Comparison of ENCODE assay signal across 8 mouse cellular contexts in the genomic region with DNA sequence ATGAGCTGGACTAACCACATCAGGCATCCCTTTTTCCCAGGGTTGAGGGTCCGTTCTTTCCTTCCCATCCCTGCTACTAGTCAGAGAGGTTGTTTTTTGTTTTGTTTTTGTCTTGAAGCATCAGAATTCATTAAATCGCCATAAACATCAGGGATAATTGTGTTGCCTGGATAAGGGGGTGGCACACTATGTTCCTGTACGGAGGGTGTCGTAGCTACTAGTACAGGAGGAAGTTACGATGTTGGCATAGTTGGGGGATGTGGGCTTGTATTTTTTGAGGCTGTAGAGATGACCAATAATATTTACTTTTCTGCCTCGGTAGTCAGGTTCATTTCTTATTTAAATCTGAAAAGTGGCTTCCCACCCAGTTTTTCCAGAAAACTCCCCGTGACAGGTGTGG. TPM values are rescaled to one million over a fixed set of nuclear protein-coding genes. Genes with fewer than 3 reads are reported as not detected.
DNase-seq lines count a peak whose midpoint lies in the region; ATAC-seq lines count a peak whose summit lies in the region.

No protein-coding gene starts in this region.

- H3K27me3 ChIP-seq in forebrain, embryonic 16.5 days (replicated peaks; ENCODE audit: control insufficient read depth, insufficient read depth, low read length): peaks cover 18% of the 10 kb centered on the region
- peaks cover 22% of the 10 kb centered on the region for H3K27me3 ChIP-seq in liver, embryonic 11.5 days (replicated peaks; ENCODE audit: control insufficient read depth, insufficient read depth, low read length)
- peaks cover 55% of the 10 kb centered on the region for H3K27me3 ChIP-seq in neural tube, embryonic 13.5 days

- H3K9me3 ChIP-seq in forebrain, embryonic 16.5 days (ENCODE audit: control insufficient read depth, low read length): no peaks in the 10 kb centered on the region
- no peaks in the 10 kb centered on the region for H3K9me3 ChIP-seq in liver, embryonic 11.5 days (ENCODE audit: control insufficient read depth, low read length)
- H3K9me3 ChIP-seq in neural tube, embryonic 13.5 days: no peaks in the 10 kb centered on the region

- WGBS in forebrain, embryonic 16.5 days: 7% methylated on average over 7 of the region's 7 CpGs
- WGBS in liver, embryonic 11.5 days: 3% methylated on average over 7 of the region's 7 CpGs
- 4% methylated on average over 7 of the region's 7 CpGs for WGBS in neural tube, embryonic 13.5 days

- H3K9ac ChIP-seq in forebrain, embryonic 16.5 days (replicated peaks; ENCODE audit: low read depth, low read length): peak overlapping the region; percentile 72
- H3K9ac ChIP-seq in liver, embryonic 11.5 days (ENCODE audit: low read depth, low read length): peak overlapping the region; percentile 62
- peak overlapping the region; percentile 81 for H3K9ac ChIP-seq in neural tube, embryonic 13.5 days

- H3K4me2 ChIP-seq in forebrain, embryonic 16.5 days (ENCODE audit: low read length): peak overlapping the region; percentile 93
- H3K4me2 ChIP-seq in liver, embryonic 11.5 days: peak overlapping the region; percentile 85
- peak overlapping the region; percentile 93 for H3K4me2 ChIP-seq in neural tube, embryonic 13.5 days

- peaks cover 18% of the 10 kb centered on the region for H3K4me1 ChIP-seq in forebrain, embryonic 16.5 days (replicated peaks; ENCODE audit: control insufficient read depth, insufficient read depth, low read length)
- peaks cover 18% of the 10 kb centered on the region for H3K4me1 ChIP-seq in liver, embryonic 11.5 days (replicated peaks; ENCODE audit: control insufficient read depth, insufficient read depth, low read length)
- peaks cover 28% of the 10 kb centered on the region for H3K4me1 ChIP-seq in neural tube, embryonic 13.5 days (replicated peaks)

- H3K27ac ChIP-seq in forebrain, embryonic 16.5 days (ENCODE audit: low read length): no peak overlapping the region
- H3K27ac ChIP-seq in liver, embryonic 11.5 days (ENCODE audit: low read depth, low read length): no peak overlapping the region
- H3K27ac ChIP-seq in neural tube, embryonic 13.5 days (replicated peaks): no peak overlapping the region

- DNase-seq in retina, postnatal 1 day: peak; percentile 10
- DNase-seq in retina, embryonic 14.5 days (ENCODE audit: low spot score): no peak
- DNase-seq in liver, embryonic 11.5 days (ENCODE audit: low spot score): no peak
- DNase-seq in spleen, adult 18-20 months: no peak
- DNase-seq in urinary bladder, postnatal 14 days (ENCODE audit: low spot score): no peak
- no peak for DNase-seq in spleen, postnatal 14 days (ENCODE audit: low spot score in 2 of 2)

- ATAC-seq in forebrain, embryonic 16.5 days: no peak
- ATAC-seq in liver, embryonic 11.5 days (replicated peaks; ENCODE audit: low FRiP score): no peak
- ATAC-seq in neural tube, embryonic 13.5 days (ENCODE audit: low read depth): no peak

- no peaks in the 10 kb centered on the region for H3K36me3 ChIP-seq in forebrain, embryonic 16.5 days (ENCODE audit: control insufficient read depth, insufficient read depth)
- no peaks in the 10 kb centered on the region for H3K36me3 ChIP-seq in liver, embryonic 11.5 days (ENCODE audit: control insufficient read depth, insufficient read depth, low read length)
- H3K36me3 ChIP-seq in neural tube, embryonic 13.5 days: no peaks in the 10 kb centered on the region

- peak overlapping the region; percentile 59 for H3K4me3 ChIP-seq in forebrain, embryonic 16.5 days (replicated peaks; ENCODE audit: low read length)
- H3K4me3 ChIP-seq in liver, embryonic 11.5 days (ENCODE audit: low read depth, low read length): peak overlapping the region; percentile 66
- peak overlapping the region; percentile 62 for H3K4me3 ChIP-seq in neural tube, embryonic 13.5 days

RNA-seq across cellular contexts. Expression of a gene that starts 1.4 kb away (rescaled TPM):
- 4.6 and 5.1 TPM in 2 replicates for polyA plus RNA-seq in forebrain, embryonic 16.5 days (2015; fragmentation: Nextera tagmentation; extraction: Ambion mirVana)
- 4.6 and 5.5 TPM in 2 replicates for polyA plus RNA-seq in liver, embryonic 11.5 days (2014; fragmentation: Nextera tagmentation; extraction: Ambion mirVana)
- 7.8 and 8.2 TPM in 2 replicates for polyA plus RNA-seq in neural tube, embryonic 13.5 days (2015; fragmentation: Nextera tagmentation; extraction: Ambion mirVana)

RNA-seq across cellular contexts. Expression of a gene that starts 4.5 kb away (rescaled TPM):
- polyA plus RNA-seq in forebrain, embryonic 16.5 days (2015; fragmentation: Nextera tagmentation; extraction: Ambion mirVana): 37.9 and 43.6 TPM in 2 replicates
- 40.1 and 42.1 TPM in 2 replicates for polyA plus RNA-seq in liver, embryonic 11.5 days (2014; fragmentation: Nextera tagmentation; extraction: Ambion mirVana)
- polyA plus RNA-seq in neural tube, embryonic 13.5 days (2015; fragmentation: Nextera tagmentation; extraction: Ambion mirVana): 44.1 and 46.6 TPM in 2 replicates

RNA-seq across cellular contexts. Expression of a gene that starts 38.4 kb away (rescaled TPM):
- polyA plus RNA-seq in forebrain, embryonic 16.5 days (2015; fragmentation: Nextera tagmentation; extraction: Ambion mirVana): 29.7 and 37.8 TPM in 2 replicates
- polyA plus RNA-seq in liver, embryonic 11.5 days (2014; fragmentation: Nextera tagmentation; extraction: Ambion mirVana): 102 and 117 TPM in 2 replicates
- 23.3 and 29.1 TPM in 2 replicates for polyA plus RNA-seq in neural tube, embryonic 13.5 days (2015; fragmentation: Nextera tagmentation; extraction: Ambion mirVana)

RNA-seq across cellular contexts. Expression of a gene that starts 39.2 kb away (rescaled TPM):
- polyA plus RNA-seq in forebrain, embryonic 16.5 days (2015; fragmentation: Nextera tagmentation; extraction: Ambion mirVana): 0.14 and 0.25 TPM in 2 replicates
- 0.83 and 0.85 TPM in 2 replicates for polyA plus RNA-seq in liver, embryonic 11.5 days (2014; fragmentation: Nextera tagmentation; extraction: Ambion mirVana)
- polyA plus RNA-seq in neural tube, embryonic 13.5 days (2015; fragmentation: Nextera tagmentation; extraction: Ambion mirVana): 0.50 and 1.0 TPM in 2 replicates

RNA-seq across cellular contexts. Expression of a gene that starts 47.2 kb away (rescaled TPM):
- 128 and 131 TPM in 2 replicates for polyA plus RNA-seq in forebrain, embryonic 16.5 days (2015; fragmentation: Nextera tagmentation; extraction: Ambion mirVana)
- polyA plus RNA-seq in liver, embryonic 11.5 days (2014; fragmentation: Nextera tagmentation; extraction: Ambion mirVana): 46.9 and 47.1 TPM in 2 replicates
- 103 and 104 TPM in 2 replicates for polyA plus RNA-seq in neural tube, embryonic 13.5 days (2015; fragmentation: Nextera tagmentation; extraction: Ambion mirVana)
